In genomic region chr17:32550900-32551770, GRCm38 (mm10) we compare ENCODE assay signal across 8 mouse cellular contexts. TPM values are rescaled to one million over a fixed set of nuclear protein-coding genes. Genes with fewer than 3 reads are reported as not detected.
DNase-seq lines count a peak whose midpoint lies in the region; ATAC-seq and TF ChIP-seq lines count a peak whose summit lies in the region.

No protein-coding gene starts in this region.

- TF ChIP-seq POLR2A in ES-Bruce4 (IDR thresholded peaks at IDR 0.05; ENCODE audit: insufficient read depth, low read length) = no peak

- WGBS in forebrain, embryonic 10.5 days = 12% methylated on average over 20 of the region's 20 CpGs
- WGBS in heart, embryonic 16.5 days = 14% methylated on average over 20 of the region's 20 CpGs
- 11% methylated on average over 20 of the region's 20 CpGs for WGBS in liver, embryonic 12.5 days (ENCODE audit: insufficient replicate concordance)
- WGBS in stomach, postnatal 0 days = 15% methylated on average over 20 of the region's 20 CpGs

- no peak overlapping the region; the same call in 1 of the 2 replicates for H3K27ac ChIP-seq in ES-Bruce4 (ENCODE audit: insufficient read depth, low read length)
- H3K27ac ChIP-seq in forebrain, embryonic 10.5 days = peak overlapping the region; percentile 76
- no peak overlapping the region for H3K27ac ChIP-seq in heart, embryonic 16.5 days (ENCODE audit: low read length)
- H3K27ac ChIP-seq in liver, embryonic 12.5 days = no peak overlapping the region
- H3K27ac ChIP-seq in stomach, postnatal 0 days (replicated peaks) = no peak overlapping the region

- peak overlapping the region; percentile 68 for H3K4me3 ChIP-seq in ES-Bruce4 (ENCODE audit: low read depth, low read length)
- H3K4me3 ChIP-seq in forebrain, embryonic 10.5 days = peak overlapping the region; percentile 52
- H3K4me3 ChIP-seq in heart, embryonic 16.5 days (ENCODE audit: low read length) = peak overlapping the region; percentile 45
- H3K4me3 ChIP-seq in liver, embryonic 12.5 days = peak overlapping the region; percentile 40
- no peak overlapping the region for H3K4me3 ChIP-seq in stomach, postnatal 0 days (ENCODE audit: low read depth, low read length)

- TF ChIP-seq CTCF in ES-Bruce4 (IDR thresholded peaks at IDR 0.05; ENCODE audit: low read depth, low read length) = peak; percentile 80
- TF ChIP-seq CTCF in stomach, postnatal 0 days (IDR thresholded peaks at IDR 0.05; ENCODE audit: low read depth) = peak; percentile 82

- H3K27me3 ChIP-seq in ES-Bruce4 (ENCODE audit: control insufficient read depth, insufficient read depth, low read length, poor library complexity, severe bottlenecking) = no peaks in the 10 kb centered on the region
- H3K27me3 ChIP-seq in forebrain, embryonic 10.5 days (ENCODE audit: poor library complexity, severe bottlenecking) = no peaks in the 10 kb centered on the region
- no peaks in the 10 kb centered on the region for H3K27me3 ChIP-seq in heart, embryonic 16.5 days (ENCODE audit: control insufficient read depth, insufficient read depth, low read length)
- no peaks in the 10 kb centered on the region for H3K27me3 ChIP-seq in liver, embryonic 12.5 days (replicated peaks)
- H3K27me3 ChIP-seq in stomach, postnatal 0 days (ENCODE audit: control insufficient read depth, insufficient read depth, low read length) = no peaks in the 10 kb centered on the region

- peak; percentile 83 for ATAC-seq in heart, embryonic 16.5 days (replicated peaks; ENCODE audit: extremely low read depth, insufficient read depth, low FRiP score)
- peak; percentile 82 for ATAC-seq in liver, embryonic 12.5 days
- ATAC-seq in stomach, postnatal 0 days (ENCODE audit: low FRiP score, low TSS enrichment) = peak; percentile 96

- H3K4me2 ChIP-seq in heart, embryonic 16.5 days (ENCODE audit: low read depth, low read length) = peak overlapping the region; percentile 65
- H3K4me2 ChIP-seq in liver, embryonic 12.5 days = peak overlapping the region; percentile 63
- peak overlapping the region; percentile 34 for H3K4me2 ChIP-seq in stomach, postnatal 0 days (replicated peaks; ENCODE audit: low read depth)

- TF ChIP-seq EP300 in ES-Bruce4 (IDR thresholded peaks at IDR 0.05; ENCODE audit: insufficient read depth, low read depth, low read length) = no peak
- TF ChIP-seq EP300 in stomach, postnatal 0 days (optimal IDR thresholded peaks at IDR 0.05) = no peak

- DNase-seq in c-Kit-negative CD71-positive TER-119-positive erythroid progenitor cells, embryonic 14.5 days (ENCODE audit: low read depth, low spot score) = peak; percentile 20
- DNase-seq in forebrain, embryonic 10.5 days (ENCODE audit: extremely low spot score, low spot score) = peak; percentile 85
- DNase-seq in kidney, postnatal 25 days = peak; percentile 75 to 79
- peak; percentile 45 to 50 for DNase-seq in natural killer cell, adult 2 months (ENCODE audit: low spot score in 2 of 2)
- DNase-seq in stomach, postnatal 0 days (ENCODE audit: low spot score) = peak; percentile 87

- no peaks in the 10 kb centered on the region for H3K36me3 ChIP-seq in ES-Bruce4 (ENCODE audit: control insufficient read depth, insufficient read depth, low read length, poor library complexity, severe bottlenecking)
- H3K36me3 ChIP-seq in forebrain, embryonic 10.5 days (replicated peaks) = no peaks in the 10 kb centered on the region
- no peaks in the 10 kb centered on the region for H3K36me3 ChIP-seq in heart, embryonic 16.5 days (ENCODE audit: control insufficient read depth, insufficient read depth)
- no peaks in the 10 kb centered on the region for H3K36me3 ChIP-seq in liver, embryonic 12.5 days
- H3K36me3 ChIP-seq in stomach, postnatal 0 days (ENCODE audit: control insufficient read depth, insufficient read depth, low read length) = no peaks in the 10 kb centered on the region

- H3K4me1 ChIP-seq in ES-Bruce4 (ENCODE audit: control insufficient read depth, insufficient read depth, low read length) = peaks cover 5% of the 10 kb centered on the region
- H3K4me1 ChIP-seq in forebrain, embryonic 10.5 days = peaks cover 15% of the 10 kb centered on the region
- H3K4me1 ChIP-seq in heart, embryonic 16.5 days (ENCODE audit: control insufficient read depth, insufficient read depth, low read length) = 0 out of 2 replicates have a peak, but pooled peaks cover 2% of the 10 kb centered on the region
- H3K4me1 ChIP-seq in liver, embryonic 12.5 days = 0 out of 2 replicates have a peak, but pooled peaks cover 5% of the 10 kb centered on the region
- H3K4me1 ChIP-seq in stomach, postnatal 0 days (replicated peaks; ENCODE audit: control insufficient read depth, insufficient read depth) = no peaks in the 10 kb centered on the region

- H3K9me3 ChIP-seq in ES-Bruce4 (replicated peaks; ENCODE audit: control insufficient read depth, insufficient read depth, low read length, poor library complexity, severe bottlenecking) = no peaks in the 10 kb centered on the region
- no peaks in the 10 kb centered on the region for H3K9me3 ChIP-seq in forebrain, embryonic 10.5 days
- H3K9me3 ChIP-seq in heart, embryonic 16.5 days (replicated peaks; ENCODE audit: control insufficient read depth, low read length) = no peaks in the 10 kb centered on the region
- H3K9me3 ChIP-seq in liver, embryonic 12.5 days (replicated peaks) = no peaks in the 10 kb centered on the region
- no peaks in the 10 kb centered on the region for H3K9me3 ChIP-seq in stomach, postnatal 0 days (ENCODE audit: control insufficient read depth, low read length)

- H3K9ac ChIP-seq in ES-Bruce4 (ENCODE audit: low read depth, poor library complexity, severe bottlenecking) = peak overlapping the region; percentile 3; the same call in 1 of the 2 replicates
- peak overlapping the region; percentile 59 for H3K9ac ChIP-seq in heart, embryonic 16.5 days (ENCODE audit: low read length)
- peak overlapping the region; percentile 41 for H3K9ac ChIP-seq in liver, embryonic 12.5 days
- no peak overlapping the region for H3K9ac ChIP-seq in stomach, postnatal 0 days (ENCODE audit: low read length)

RNA-seq across cellular contexts. Expression of gene Cyp4f16, which starts 14.8 kb away (rescaled TPM):
- 16.3 and 17.2 TPM in 2 replicates for polyA plus RNA-seq in ES-Bruce4 (2011; ENCODE audit: insufficient read depth, insufficient read length, low read depth, missing spikeins)
- 10.7 and 14.1 TPM in 2 replicates for polyA plus RNA-seq in forebrain, embryonic 10.5 days (2016; fragmentation: Nextera tagmentation; extraction: Ambion mirVana)
- 16.7 and 17.6 TPM in 2 replicates for polyA plus RNA-seq in heart, embryonic 16.5 days (2015; fragmentation: Nextera tagmentation; extraction: Ambion mirVana)
- polyA plus RNA-seq in liver, embryonic 12.5 days (2016; fragmentation: Nextera tagmentation; extraction: Ambion mirVana) = 5.2 and 5.6 TPM in 2 replicates
- polyA plus RNA-seq in stomach, postnatal 0 days (2015; fragmentation: Nextera tagmentation; extraction: Ambion mirVana) = 18.3 and 18.6 TPM in 2 replicates

RNA-seq across cellular contexts. Expression of gene Cyp4f17, which starts 45.3 kb away (rescaled TPM):
- 10.4 and 11.5 TPM in 2 replicates for polyA plus RNA-seq in ES-Bruce4 (2011; ENCODE audit: insufficient read depth, insufficient read length, low read depth, missing spikeins)
- 7.0 and 7.5 TPM in 2 replicates for polyA plus RNA-seq in forebrain, embryonic 10.5 days (2016; fragmentation: Nextera tagmentation; extraction: Ambion mirVana)
- 6.5 and 6.8 TPM in 2 replicates for polyA plus RNA-seq in heart, embryonic 16.5 days (2015; fragmentation: Nextera tagmentation; extraction: Ambion mirVana)
- polyA plus RNA-seq in liver, embryonic 12.5 days (2016; fragmentation: Nextera tagmentation; extraction: Ambion mirVana) = 0.91 and 0.96 TPM in 2 replicates
- 3.5 and 3.8 TPM in 2 replicates for polyA plus RNA-seq in stomach, postnatal 0 days (2015; fragmentation: Nextera tagmentation; extraction: Ambion mirVana)

Comparison
In these comparisons a context has a peak if more than half of its experiments do, and no peak if none do; other contexts are left out.
1. DNase-seq: peak in every context shown above with its lines; median percentile 87 in stomach, postnatal 0 days; 85 in forebrain, embryonic 10.5 days; 77 in kidney, postnatal 25 days; 48 in natural killer cell, adult 2 months; 20 in c-Kit-negative CD71-positive TER-119-positive erythroid progenitor cells, embryonic 14.5 days.